Mouse (Mus musculus): ENCODE data around the gene Fbxo24. TPM values are rescaled to one million over a fixed set of nuclear protein-coding genes. Genes with fewer than 3 reads are reported as not detected.

Gene Fbxo24
- 0.93 TPM for polyA plus RNA-seq (2017; shearing (Covaris generic))

DNA sequence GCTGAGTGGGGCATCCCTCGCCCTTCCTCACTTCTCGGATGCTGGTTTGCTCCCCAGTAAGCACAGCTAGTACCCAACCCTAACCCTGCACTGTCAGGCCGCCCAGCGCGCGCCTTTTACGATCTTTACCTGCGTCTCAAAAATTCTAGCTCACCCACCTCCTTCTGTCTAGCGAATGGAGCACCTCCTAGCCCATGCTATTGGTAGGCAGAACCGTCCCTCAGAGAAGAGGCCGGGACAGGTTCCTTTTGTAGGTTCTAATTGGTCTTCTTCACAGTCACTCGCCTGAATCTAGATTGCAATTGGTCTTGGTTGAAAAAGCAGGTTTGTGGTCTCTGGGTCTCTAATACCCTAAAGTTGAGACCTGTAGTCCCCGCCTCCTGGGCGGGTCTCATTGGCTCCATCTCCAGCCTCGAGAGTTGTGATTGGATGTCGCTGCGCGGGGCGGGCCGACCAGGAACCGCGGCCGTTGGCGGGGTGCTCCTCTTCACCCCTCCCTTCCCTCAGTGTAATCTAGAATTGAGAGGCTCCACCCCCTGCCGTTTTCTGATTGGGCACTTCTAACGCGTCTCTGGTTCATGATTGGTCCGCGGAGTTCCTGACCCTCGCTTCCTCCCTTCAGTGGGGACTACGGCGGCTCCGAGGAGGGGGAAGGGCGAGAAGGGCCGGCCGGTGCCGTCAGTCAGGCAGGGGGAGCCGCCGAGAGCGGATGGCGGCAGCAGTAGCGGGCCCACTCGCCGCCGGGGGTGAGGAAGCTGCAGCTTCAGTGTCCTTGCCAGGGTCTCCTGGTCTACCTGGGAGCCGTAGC is at the start of gene Fbxo24, which contains the start of the genes Lrch4 and Gm20605:
Gene Fbxo24, minus strand, starts transcription at position 505 of the 808 bp plus-strand sequence.
Gene Lrch4, plus strand, starts transcription at position 624 of the 808 bp plus-strand sequence.
Gene Gm20605, plus strand, starts transcription at position 678 of the 808 bp plus-strand sequence.

GRCm38 (mm10) chr5:137645652-137646091 is 16.9 kb upstream of the Fbxo24 start, which contains the start of gene Irs3:
Gene Irs3, minus strand, starts transcription at chr5:137645714.

DNA sequence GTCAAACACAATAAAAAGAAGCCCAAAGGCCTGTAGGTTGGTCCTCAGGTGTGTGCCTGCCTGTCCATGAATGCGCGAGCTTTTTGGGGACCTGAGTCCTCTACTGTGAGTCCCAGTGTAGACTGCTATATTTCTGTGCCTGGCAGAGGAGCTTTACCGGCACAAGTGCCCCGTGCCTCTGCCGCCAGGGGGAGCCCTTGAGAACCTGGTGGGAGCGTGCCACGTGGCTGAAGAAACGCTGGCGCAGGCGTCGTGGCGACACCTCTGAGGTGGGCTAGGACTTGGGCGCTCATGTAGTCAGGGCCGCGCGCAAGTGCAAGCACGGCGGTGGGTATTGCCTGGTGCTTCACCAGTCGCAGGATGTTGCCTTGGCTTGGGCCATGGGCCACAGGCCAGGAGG is 12.3 kb upstream of the Fbxo24 start, which contains the start of gene Sap25:
Gene Sap25, plus strand, starts transcription at position 281 of the 400 bp plus-strand sequence.

GRCm38 (mm10) chr5:137613550-137613949 is 15.3 kb downstream of the Fbxo24 start, which contains the start of gene Pcolce:
Gene Pcolce, minus strand, starts transcription at chr5:137613784.

DNA sequence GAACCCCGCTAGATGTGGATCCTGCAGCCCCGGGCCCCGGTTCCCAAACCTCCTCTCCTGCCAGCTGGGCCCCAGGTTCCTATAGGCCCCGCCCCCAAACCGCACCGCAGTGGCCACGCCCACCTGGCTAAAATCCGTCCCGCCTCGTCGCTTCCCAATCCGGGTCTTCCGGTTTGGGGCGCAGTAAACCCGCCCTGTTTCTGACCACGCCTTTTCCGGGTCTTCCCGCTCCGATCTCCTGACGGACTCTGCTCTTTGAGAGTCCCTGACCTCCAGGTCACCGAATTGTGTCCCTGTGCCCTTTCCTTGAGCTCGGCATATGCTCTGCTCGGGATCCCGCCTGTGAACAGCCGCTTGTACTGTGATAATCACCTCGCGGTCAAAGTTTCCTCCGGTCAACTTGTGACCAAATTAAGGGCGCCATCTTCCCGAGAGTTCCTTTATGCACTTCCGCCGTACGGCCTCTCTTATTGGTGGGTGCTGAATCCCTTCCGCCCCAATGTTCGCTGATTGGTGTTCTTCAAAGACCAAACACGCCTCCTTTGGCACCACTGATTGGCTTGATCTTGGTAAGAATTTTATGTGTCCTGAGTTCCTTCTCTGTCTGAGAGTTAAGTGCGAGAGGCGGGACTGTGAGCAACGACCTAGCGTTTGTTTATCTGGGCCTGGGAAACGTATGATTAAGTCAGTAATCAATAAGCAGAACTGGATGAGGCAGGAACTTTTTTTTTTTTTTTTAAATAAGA is 28.0 kb downstream of the Fbxo24 start, which contains the start of gene Mospd3:
Gene Mospd3, minus strand, starts transcription at position 440 of the 746 bp plus-strand sequence.

GRCm38 (mm10) chr5:137569665-137570064 is 59.1 kb downstream of the Fbxo24 start, which contains the start of gene Tfr2:
Gene Tfr2, plus strand, starts transcription at chr5:137569840.

Other genes with a start within 250 kb of the Fbxo24 start
- 0.67 TPM for gene Zan, start 151.9 kb downstream of the Fbxo24 start, polyA plus RNA-seq (2017; shearing (Covaris generic))
- gene Pop7, start 126.5 kb downstream of the Fbxo24 start, polyA plus RNA-seq (2017; shearing (Covaris generic)) = 48.1 TPM
- gene Gigyf1, start 110.5 kb downstream of the Fbxo24 start, polyA plus RNA-seq (2017; shearing (Covaris generic)) = 3.9 TPM
- gene Epo, start 95.8 kb downstream of the Fbxo24 start, polyA plus RNA-seq (2017; shearing (Covaris generic)) = not detected
- 205 TPM for gene Gnb2, start 95.5 kb downstream of the Fbxo24 start, polyA plus RNA-seq (2017; shearing (Covaris generic))
- not detected for gene Actl6b, start 75.5 kb downstream of the Fbxo24 start, polyA plus RNA-seq (2017; shearing (Covaris generic))
- gene Tfr2, start 59.2 kb downstream of the Fbxo24 start, polyA plus RNA-seq (2017; shearing (Covaris generic)) = 0.39 TPM
- gene Mospd3, start 27.9 kb downstream of the Fbxo24 start, polyA plus RNA-seq (2017; shearing (Covaris generic)) = 99.5 TPM
- gene Pcolce, start 15.2 kb downstream of the Fbxo24 start, polyA plus RNA-seq (2017; shearing (Covaris generic)) = 2.4 TPM
- 383 TPM for gene Lrch4, start 119 bp upstream of the Fbxo24 start, polyA plus RNA-seq (2017; shearing (Covaris generic))
- 98.4 TPM for gene Gm20605, start 173 bp upstream of the Fbxo24 start, polyA plus RNA-seq (2017; shearing (Covaris generic))
- 164 TPM for gene Sap25, start 12.3 kb upstream of the Fbxo24 start, polyA plus RNA-seq (2017; shearing (Covaris generic))
- not detected for gene Irs3, start 16.7 kb upstream of the Fbxo24 start, polyA plus RNA-seq (2017; shearing (Covaris generic))
- 35.1 TPM for gene Agfg2, start 55.7 kb upstream of the Fbxo24 start, polyA plus RNA-seq (2017; shearing (Covaris generic))
- gene Nyap1, start 112.6 kb upstream of the Fbxo24 start, polyA plus RNA-seq (2017; shearing (Covaris generic)) = 0.57 TPM
- 412 TPM for gene Tsc22d4, start 116.7 kb upstream of the Fbxo24 start, polyA plus RNA-seq (2017; shearing (Covaris generic))
- gene Ppp1r35, start 149.8 kb upstream of the Fbxo24 start, polyA plus RNA-seq (2017; shearing (Covaris generic)) = 39.6 TPM
- 17.5 TPM for gene Mepce, start 158.7 kb upstream of the Fbxo24 start, polyA plus RNA-seq (2017; shearing (Covaris generic))
- gene Zcwpw1, start 158.8 kb upstream of the Fbxo24 start, polyA plus RNA-seq (2017; shearing (Covaris generic)) = 8.9 TPM
- 2.7 TPM for gene Pilra, start 207.3 kb upstream of the Fbxo24 start, polyA plus RNA-seq (2017; shearing (Covaris generic))
- 3.6 TPM for gene Pilrb1, start 229.1 kb upstream of the Fbxo24 start, polyA plus RNA-seq (2017; shearing (Covaris generic))
- gene Pilrb2, start 242.8 kb upstream of the Fbxo24 start, polyA plus RNA-seq (2017; shearing (Covaris generic)) = 2.2 TPM